Mouse (Mus musculus): ENCODE measurements around the gene Myo1h.
A peak's percentile ranks its signal among the peaks of the same experiment; 100 is the strongest.

Gene Myo1h

GRCm38 (mm10) chr5:114359586-114359985 lies 70.6 kb downstream of the Myo1h start:
- no peak for DNase-seq (ENCODE audit: low spot score)

- DNase-seq (ENCODE audit: low spot score), result no peak
Measured at GRCm38 (mm10) chr5:114360968-114361367, 72.0 kb downstream of the Myo1h start.

GRCm38 (mm10) chr5:114365043-114365752 lies 76.2 kb downstream of the Myo1h start:
- DNase-seq (ENCODE audit: low spot score), result no peak

- DNase-seq (ENCODE audit: low spot score), result no peak
Measured at GRCm38 (mm10) chr5:114368121-114368520, 79.2 kb downstream of the Myo1h start.

- DNase-seq (ENCODE audit: low spot score), result no peak
Measured at GRCm38 (mm10) chr5:114368803-114369496, 80.0 kb downstream of the Myo1h start.

- DNase-seq (ENCODE audit: low spot score), result no peak
Measured at GRCm38 (mm10) chr5:114369921-114370320, 81.0 kb downstream of the Myo1h start.

GRCm38 (mm10) chr5:114370371-114370776 lies 81.4 kb downstream of the Myo1h start:
- DNase-seq (ENCODE audit: low spot score), result no peak

- no peak for DNase-seq (ENCODE audit: low spot score)
Measured at GRCm38 (mm10) chr5:114371331-114371730, 82.4 kb downstream of the Myo1h start.

- no peak for DNase-seq (ENCODE audit: low spot score)
Measured at GRCm38 (mm10) chr5:114371731-114372473, 82.9 kb downstream of the Myo1h start.

- DNase-seq (ENCODE audit: low spot score), result no peak
Measured at GRCm38 (mm10) chr5:114372565-114372964, 83.6 kb downstream of the Myo1h start.

- DNase-seq (ENCODE audit: low spot score), result no peak
Measured at GRCm38 (mm10) chr5:114373174-114373573, 84.2 kb downstream of the Myo1h start.

GRCm38 (mm10) chr5:114373581-114373980 lies 84.6 kb downstream of the Myo1h start:
- DNase-seq (ENCODE audit: low spot score), result no peak

GRCm38 (mm10) chr5:114374409-114375213 lies 85.6 kb downstream of the Myo1h start:
- DNase-seq (ENCODE audit: low spot score), result no peak

GRCm38 (mm10) chr5:114378177-114378920 lies 89.4 kb downstream of the Myo1h start:
- DNase-seq (ENCODE audit: low spot score), result no peak

- DNase-seq (ENCODE audit: low spot score), result no peak
Measured at GRCm38 (mm10) chr5:114378936-114379335, 90.0 kb downstream of the Myo1h start.

GRCm38 (mm10) chr5:114379763-114380162 lies 90.8 kb downstream of the Myo1h start:
- no peak for DNase-seq (ENCODE audit: low spot score)

GRCm38 (mm10) chr5:114380209-114381012 lies 91.4 kb downstream of the Myo1h start, which contains the start of the genes Kctd10 and Ube3b:
TSS of gene Kctd10 (minus strand) at chr5:114380508.
TSS of gene Ube3b (plus strand) at chr5:114380607.
- DNase-seq (ENCODE audit: low spot score), result peak; percentile 92

GRCm38 (mm10) chr5:114381013-114381351 lies 92.0 kb downstream of the Myo1h start:
- no peak for DNase-seq (ENCODE audit: low spot score)

GRCm38 (mm10) chr5:114383184-114383904 lies 94.4 kb downstream of the Myo1h start:
- DNase-seq (ENCODE audit: low spot score), result peak; percentile 62

- DNase-seq (ENCODE audit: low spot score), result no peak
Measured at GRCm38 (mm10) chr5:114384448-114384847, 95.5 kb downstream of the Myo1h start.

Data from retina, embryonic 14.5 days (tissue).